Mouse (Mus musculus): ENCODE results near the gene Plcl1.

DNA sequence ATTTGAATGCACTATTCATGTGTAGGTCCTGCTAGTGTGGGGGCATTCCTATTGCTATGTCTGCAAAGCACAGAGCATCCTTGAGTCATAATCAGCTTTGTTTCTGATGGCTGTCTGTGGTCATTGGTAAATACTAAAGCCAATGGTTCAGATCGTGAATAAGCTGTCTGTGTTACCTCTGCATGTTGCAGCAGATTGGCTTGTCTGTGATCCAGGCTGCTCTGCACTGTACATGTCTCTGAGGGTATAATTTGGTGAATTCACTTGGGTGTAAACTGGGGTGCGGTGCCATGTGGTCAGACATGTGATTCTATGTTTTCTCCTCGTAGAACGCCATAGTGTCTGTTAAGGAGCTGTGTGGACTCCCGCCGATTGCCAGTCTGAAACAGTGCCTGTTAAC lies 295.9 kb downstream of the Plcl1 start:
- TF ChIP-seq CTCF (IDR thresholded peaks at IDR 0.05; ENCODE audit: borderline replicate concordance, insufficient read depth, low read depth, low read length) (no peak), POLR2A (IDR thresholded peaks at IDR 0.05; ENCODE audit: borderline replicate concordance, insufficient read depth, low read length) (no peak)

Data from cerebellum, adult 2 months (tissue).